8 mouse cellular contexts compared by ENCODE assay signal in the genomic region with DNA sequence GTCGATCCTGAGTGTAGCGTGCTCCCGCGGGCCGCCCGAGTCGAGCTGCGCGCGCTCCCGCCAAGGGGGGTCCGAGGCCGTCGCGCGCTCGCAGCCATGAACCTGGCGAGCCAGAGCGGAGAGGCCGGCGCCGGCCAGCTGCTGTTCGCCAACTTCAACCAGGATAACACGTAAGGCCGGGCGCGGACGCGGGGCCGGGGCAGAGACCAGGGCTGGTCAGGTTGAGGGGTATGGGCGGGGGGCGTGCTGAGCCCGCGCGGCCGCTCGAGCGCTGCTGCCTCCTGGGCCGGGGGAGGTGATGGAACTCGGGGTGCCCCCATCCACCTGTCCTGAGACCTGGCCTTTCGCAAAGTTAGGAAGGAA. TPM values are rescaled to one million over a fixed set of nuclear protein-coding genes. Genes with fewer than 3 reads are reported as not detected.
A peak's percentile ranks its signal among the peaks of the same experiment; 100 is the strongest.
DNase-seq lines count a peak whose midpoint lies in the region; ATAC-seq lines count a peak whose summit lies in the region.

No protein-coding gene starts in this region.

- peak overlapping the region; percentile 86 for H3K27ac ChIP-seq in kidney, embryonic 16.5 days (ENCODE audit: low read length)
- H3K27ac ChIP-seq in brown adipose tissue, adult 24 weeks (replicated peaks; ENCODE audit: low read depth, low read length), result peak overlapping the region; percentile 6; the same call in 1 of the 2 replicates
- peak overlapping the region; percentile 79 for H3K27ac ChIP-seq in hindbrain, embryonic 13.5 days
- H3K27ac ChIP-seq in midbrain, embryonic 15.5 days, result peak overlapping the region; percentile 80

- ATAC-seq in kidney, embryonic 16.5 days (ENCODE audit: low FRiP score, low TSS enrichment), result peak; percentile 76; the same call in 1 of the 2 replicates
- peak; percentile 83 for ATAC-seq in hindbrain, embryonic 13.5 days (ENCODE audit: low FRiP score)
- ATAC-seq in midbrain, embryonic 15.5 days (replicated peaks), result no peak; the same call in 1 of the 2 replicates
- no peak for ATAC-seq in megakaryocyte-erythroid progenitor cell, adult 5-6 weeks (replicated peaks; ENCODE audit: low FRiP score, low TSS enrichment, poor library complexity, severe bottlenecking)

- H3K27me3 ChIP-seq in kidney, embryonic 16.5 days (ENCODE audit: insufficient read depth, low read length), result no peaks in the 10 kb centered on the region
- H3K27me3 ChIP-seq in hindbrain, embryonic 13.5 days, result no peaks in the 10 kb centered on the region
- H3K27me3 ChIP-seq in midbrain, embryonic 15.5 days (replicated peaks), result no peaks in the 10 kb centered on the region

- H3K9me3 ChIP-seq in kidney, embryonic 16.5 days (ENCODE audit: low read length), result no peaks in the 10 kb centered on the region
- H3K9me3 ChIP-seq in hindbrain, embryonic 13.5 days, result no peaks in the 10 kb centered on the region
- no peaks in the 10 kb centered on the region for H3K9me3 ChIP-seq in midbrain, embryonic 15.5 days

- peaks cover 11% of the 10 kb centered on the region; the same call in 1 of the 2 replicates for H3K36me3 ChIP-seq in kidney, embryonic 16.5 days (ENCODE audit: insufficient read depth, low read length)
- H3K36me3 ChIP-seq in hindbrain, embryonic 13.5 days, result peaks cover 16% of the 10 kb centered on the region
- H3K36me3 ChIP-seq in midbrain, embryonic 15.5 days (replicated peaks), result peaks cover 14% of the 10 kb centered on the region

- peak overlapping the region; percentile 61 for H3K4me2 ChIP-seq in kidney, embryonic 16.5 days (replicated peaks; ENCODE audit: low read depth, low read length)
- H3K4me2 ChIP-seq in hindbrain, embryonic 13.5 days, result peak overlapping the region; percentile 96
- H3K4me2 ChIP-seq in midbrain, embryonic 15.5 days, result peak overlapping the region; percentile 94

- no peak for DNase-seq in kidney, postnatal 14 days
- no peak for DNase-seq in left cerebral cortex, adult 11 months (ENCODE audit: low spot score)
- no peak for DNase-seq in spleen, postnatal 4 days (ENCODE audit: low spot score in 2 of 2)

- peak overlapping the region; percentile 89 for H3K9ac ChIP-seq in kidney, embryonic 16.5 days (replicated peaks; ENCODE audit: low read length)
- peak overlapping the region; percentile 98 for H3K9ac ChIP-seq in hindbrain, embryonic 13.5 days
- peak overlapping the region; percentile 70 for H3K9ac ChIP-seq in midbrain, embryonic 15.5 days

- peaks cover 13% of the 10 kb centered on the region for H3K4me1 ChIP-seq in kidney, embryonic 16.5 days (ENCODE audit: insufficient read depth, low read length)
- peaks cover 11% of the 10 kb centered on the region; the same call in 1 of the 2 replicates for H3K4me1 ChIP-seq in brown adipose tissue, adult 24 weeks (ENCODE audit: control insufficient read depth, insufficient read depth, insufficient read length, low read length)
- peaks cover 20% of the 10 kb centered on the region for H3K4me1 ChIP-seq in hindbrain, embryonic 13.5 days (replicated peaks)
- peaks cover 26% of the 10 kb centered on the region for H3K4me1 ChIP-seq in midbrain, embryonic 15.5 days

- WGBS in kidney, embryonic 16.5 days, result 2% methylated on average over 32 of the region's 41 CpGs
- under 1% methylated on average over 41 of the region's 41 CpGs for WGBS in hindbrain, embryonic 13.5 days
- 0% methylated on average over 40 of the region's 41 CpGs for WGBS in midbrain, embryonic 15.5 days

- H3K4me3 ChIP-seq in kidney, embryonic 16.5 days (ENCODE audit: low read length), result peak overlapping the region; percentile 82
- peak overlapping the region; percentile 75 for H3K4me3 ChIP-seq in brown adipose tissue, adult 24 weeks (ENCODE audit: insufficient read depth, low read depth, low read length)
- H3K4me3 ChIP-seq in hindbrain, embryonic 13.5 days, result peak overlapping the region; percentile 98
- peak overlapping the region; percentile 79 for H3K4me3 ChIP-seq in midbrain, embryonic 15.5 days

RNA-seq across cellular contexts. Expression of a gene that starts 2.1 kb away (rescaled TPM):
- polyA plus RNA-seq in kidney, embryonic 16.5 days (2015; fragmentation: Nextera tagmentation; extraction: Ambion mirVana), result 51.6 TPM in 2 replicates
- 43.7 and 46.5 TPM in 2 replicates for polyA plus RNA-seq in brown adipose tissue, adult 24 weeks (2012; ENCODE audit: insufficient read depth, insufficient read length, missing spikeins)
- polyA plus RNA-seq in hindbrain, embryonic 13.5 days (2015; fragmentation: Nextera tagmentation; extraction: Ambion mirVana), result 44.4 and 44.5 TPM in 2 replicates
- polyA plus RNA-seq in midbrain, embryonic 15.5 days (2015; fragmentation: Nextera tagmentation; extraction: Ambion mirVana), result 46.7 and 49.7 TPM in 2 replicates
- total RNA-seq in megakaryocyte-erythroid progenitor cell, adult 5-6 weeks (2014; fragmentation: Nextera tagmentation), result 33.6 and 35.8 TPM in 2 replicates
- total RNA-seq in megakaryocyte-erythroid progenitor cell, adult 5-6 weeks (2017), result 35.2 and 40.8 TPM in 2 replicates

RNA-seq across cellular contexts. Expression of a gene that starts 21.0 kb away (rescaled TPM):
- polyA plus RNA-seq in kidney, embryonic 16.5 days (2015; fragmentation: Nextera tagmentation; extraction: Ambion mirVana), result 0.63 and 0.64 TPM in 2 replicates
- 1.3 and 3.4 TPM in 2 replicates for polyA plus RNA-seq in brown adipose tissue, adult 24 weeks (2012; ENCODE audit: insufficient read depth, insufficient read length, missing spikeins)
- polyA plus RNA-seq in hindbrain, embryonic 13.5 days (2015; fragmentation: Nextera tagmentation; extraction: Ambion mirVana), result 34.1 and 34.8 TPM in 2 replicates
- polyA plus RNA-seq in midbrain, embryonic 15.5 days (2015; fragmentation: Nextera tagmentation; extraction: Ambion mirVana), result 40.9 and 47.5 TPM in 2 replicates
- not detected in 2 replicates for total RNA-seq in megakaryocyte-erythroid progenitor cell, adult 5-6 weeks (2014; fragmentation: Nextera tagmentation)
- not detected in 2 replicates for total RNA-seq in megakaryocyte-erythroid progenitor cell, adult 5-6 weeks (2017)

Comparison
In these comparisons a context has a peak if more than half of its experiments do, and no peak if none do; other contexts are left out.
1. ATAC-seq: peak in kidney, embryonic 16.5 days (single experiment) and hindbrain, embryonic 13.5 days (single experiment); none in midbrain, embryonic 15.5 days (single experiment) and megakaryocyte-erythroid progenitor cell, adult 5-6 weeks (single experiment).
2. H3K27ac ChIP-seq: peak in every context shown above with its lines; median percentile 86 in kidney, embryonic 16.5 days; 80 in midbrain, embryonic 15.5 days; 79 in hindbrain, embryonic 13.5 days; 6 in brown adipose tissue, adult 24 weeks.
3. Peak in every context shown above with its lines, with median percentiles within 50 percentile points of each other: H3K4me2 ChIP-seq, H3K4me3 ChIP-seq and H3K9ac ChIP-seq.